Comparison of ENCODE assay signal across 12 mouse cellular contexts in genomic region chr9:80774541-80774940, GRCm38 (mm10).
"Had no signal": no experiment of that assay in that cellular context is flagged by ENCODE, and none has a peak within 500 bp of the region (broad histone marks: within the 10 kb centered on the region; RNA-seq: fewer than 3 reads in every experiment).

No protein-coding gene starts in this region.

- DNase-seq: kidney, postnatal 25 days; layer of hippocampus, postnatal 36 days; lung, adult 18-20 months; right cerebral cortex, postnatal 14 days; thymus, adult 2 months; thymus, postnatal 25 days had no signal

- H3K27me3 ChIP-seq: limb, embryonic 13.5 days; midbrain, embryonic 12.5 days; neural tube, embryonic 15.5 days; stomach, embryonic 15.5 days had no signal

- H3K4me3 ChIP-seq: limb, embryonic 13.5 days; midbrain, embryonic 12.5 days; myocyte; neural tube, embryonic 15.5 days; stomach, embryonic 15.5 days had no signal

- H3K36me3 ChIP-seq: limb, embryonic 13.5 days; midbrain, embryonic 12.5 days; neural tube, embryonic 15.5 days; stomach, embryonic 15.5 days had no signal

- H3K9ac ChIP-seq: limb, embryonic 13.5 days; liver, embryonic 14.5 days; midbrain, embryonic 12.5 days; neural tube, embryonic 15.5 days; stomach, embryonic 15.5 days had no signal

- H3K4me2 ChIP-seq: limb, embryonic 13.5 days; midbrain, embryonic 12.5 days; neural tube, embryonic 15.5 days; stomach, embryonic 15.5 days had no signal

- H3K27ac ChIP-seq: limb, embryonic 13.5 days; liver, embryonic 14.5 days; midbrain, embryonic 12.5 days; neural tube, embryonic 15.5 days; stomach, embryonic 15.5 days had no signal

- H3K9me3 ChIP-seq: limb, embryonic 13.5 days; midbrain, embryonic 12.5 days; neural tube, embryonic 15.5 days; stomach, embryonic 15.5 days had no signal

- H3K4me1 ChIP-seq: limb, embryonic 13.5 days; midbrain, embryonic 12.5 days; neural tube, embryonic 15.5 days; stomach, embryonic 15.5 days had no signal
